Mouse (Mus musculus): ENCODE results near the gene Idh2. TPM values are rescaled to one million over a fixed set of nuclear protein-coding genes. Genes with fewer than 3 reads are reported as not detected.

Gene Idh2
- total and polyA plus RNA-seq, 3 experiments = 121 to 268 (median 181) TPM

DNA sequence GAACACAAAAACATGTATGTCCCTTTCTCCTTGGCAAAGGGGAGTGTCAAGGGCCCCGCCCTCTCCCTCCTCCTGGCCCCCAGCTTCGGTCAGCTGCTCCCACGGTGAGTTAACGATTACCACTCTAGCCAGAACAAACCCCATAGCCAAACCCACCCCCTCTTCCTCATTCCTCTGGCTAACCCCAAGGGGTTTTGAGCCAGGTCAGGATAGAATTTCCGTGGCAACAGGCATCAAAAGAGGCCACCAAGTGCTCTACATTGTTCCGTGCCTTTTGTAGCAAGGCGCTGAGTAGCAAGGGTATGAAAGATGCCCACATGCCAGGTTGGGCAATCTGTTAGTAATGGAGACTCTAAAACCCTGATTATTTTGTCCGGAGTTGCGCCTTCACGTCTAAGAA lies 1.2 kb downstream of the Idh2 start:
- Histone ChIP-seq H3K4me3 (ENCODE audit: control insufficient read depth in 1 of 2, insufficient read depth in 1 of 2, low read depth in 2 of 2, low read length in 2 of 2) (peak overlapping the region; percentile 79 to 82), H3K79me2 (ENCODE audit: control insufficient read depth, insufficient read depth, low read length, poor library complexity) (peaks cover 29% of the 10 kb centered on the region), H3K27me3 (ENCODE audit: control insufficient read depth in 1 of 2, insufficient read depth in 2 of 2, low read length in 2 of 2) (no peaks in the 10 kb centered on the region), H3K27ac (ENCODE audit: control insufficient read depth, low read depth, low read length) (0 out of 2 replicates have a peak overlapping the region, but pooled peaks have one; percentile 1), H3K9ac (ENCODE audit: control insufficient read depth, low read depth, low read length, poor library complexity, severe bottlenecking) (peak overlapping the region; percentile 88), H3K4me1 (ENCODE audit: control insufficient read depth in 1 of 2, insufficient read depth in 2 of 2, low read length in 2 of 2) (peaks cover 0 to 9% of the 10 kb centered on the region in 2 experiments; a peak in 3 of 4 replicates), H3K9me3 (replicated peaks; ENCODE audit: insufficient read depth, low read length) (no peaks in the 10 kb centered on the region), H3K36me3 (ENCODE audit: control insufficient read depth in 1 of 2, insufficient read depth in 2 of 2, low read length in 2 of 2) (peaks cover 0 to 9% of the 10 kb centered on the region in 2 experiments; a peak in 3 of 4 replicates)
- TF ChIP-seq BHLHE40 (IDR thresholded peaks at IDR 0.05; ENCODE audit: borderline replicate concordance, low read depth, low read length) (no peak), MAZ (IDR thresholded peaks at IDR 0.05; ENCODE audit: low read depth, low read length) (0 out of 2 replicates have a peak, but pooled peaks have one; percentile 7), NRF1 (IDR thresholded peaks at IDR 0.05; ENCODE audit: insufficient read depth, low read depth, low read length, poor library complexity, severe bottlenecking) (no peak), KAT2A (conservative IDR thresholded peaks at IDR 0.05; ENCODE audit: low read depth, low read length) (no peak)
- DNase-seq (ENCODE audit: low read depth, low spot score) = peak; percentile 15

DNA sequence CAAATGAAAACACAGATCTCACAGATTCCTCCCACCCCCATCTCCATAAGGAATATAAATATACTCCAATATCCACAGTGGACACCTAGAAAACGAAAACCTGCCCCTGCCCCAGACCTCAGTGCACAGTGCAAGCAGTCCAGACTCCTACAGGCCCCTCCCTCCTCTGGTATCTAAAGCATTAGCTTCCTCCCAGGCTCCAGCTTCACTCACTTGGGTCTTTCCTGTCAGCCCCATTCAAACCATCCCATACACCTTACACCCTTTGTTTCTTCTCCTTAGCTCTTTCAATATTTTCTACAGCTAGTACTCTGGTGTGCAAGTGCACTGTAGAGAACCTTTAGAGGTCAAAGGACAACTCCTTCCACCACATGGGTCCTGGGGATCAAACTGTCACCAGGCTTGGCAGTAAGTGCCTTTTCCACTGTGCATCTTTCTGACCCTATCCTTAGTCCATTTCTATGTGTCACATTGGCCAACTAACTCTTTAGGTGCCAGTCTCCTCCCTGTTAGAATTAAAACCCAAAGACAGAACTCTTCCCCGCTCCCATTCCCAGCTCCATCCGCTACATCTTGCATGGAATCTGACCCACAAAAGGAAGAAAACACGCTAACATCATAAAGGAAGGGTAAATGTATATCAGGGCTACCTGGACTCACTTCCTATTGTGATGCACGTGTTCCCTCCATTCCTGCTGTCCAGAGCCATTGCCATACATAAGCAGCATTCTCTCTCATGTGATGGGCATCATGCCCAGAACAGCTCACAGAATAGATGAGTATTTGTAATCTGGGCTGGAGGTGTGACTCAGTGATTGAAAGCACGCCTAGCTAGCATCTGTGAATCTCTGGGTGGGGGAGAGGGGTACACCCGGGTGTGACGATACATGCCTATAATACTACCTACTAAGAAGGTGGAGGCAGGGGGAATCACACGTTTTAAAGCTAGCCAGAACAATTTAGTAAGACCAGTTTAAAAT lies 3.8 kb downstream of the Idh2 start:
- Histone ChIP-seq H3K4me1 (ENCODE audit: control insufficient read depth in 1 of 2, insufficient read depth in 2 of 2, low read length in 2 of 2) (peaks cover 0 to 9% of the 10 kb centered on the region in 2 experiments; a peak in 3 of 4 replicates), H3K79me2 (ENCODE audit: control insufficient read depth, insufficient read depth, low read length, poor library complexity) (peaks cover 37% of the 10 kb centered on the region), H3K9ac (ENCODE audit: control insufficient read depth, low read depth, low read length, poor library complexity, severe bottlenecking) (no peak overlapping the region), H3K9me3 (replicated peaks; ENCODE audit: insufficient read depth, low read length) (no peaks in the 10 kb centered on the region), H3K36me3 (ENCODE audit: control insufficient read depth in 1 of 2, insufficient read depth in 2 of 2, low read length in 2 of 2) (peaks cover 3 to 9% of the 10 kb centered on the region in 2 experiments; a peak in 3 of 4 replicates), H3K27ac (ENCODE audit: control insufficient read depth, low read depth, low read length) (no peak overlapping the region), H3K4me3 (ENCODE audit: control insufficient read depth in 1 of 2, insufficient read depth in 1 of 2, low read depth in 2 of 2, low read length in 2 of 2) (no peak overlapping the region), H3K27me3 (ENCODE audit: control insufficient read depth in 1 of 2, insufficient read depth in 2 of 2, low read length in 2 of 2) (no peaks in the 10 kb centered on the region)
- no peak for DNase-seq (ENCODE audit: low read depth, low spot score)
- TF ChIP-seq MYB (IDR thresholded peaks at IDR 0.05; ENCODE audit: low read depth, low read length) (no peak), POLR2AphosphoS5 (IDR thresholded peaks at IDR 0.05; ENCODE audit: borderline replicate concordance, low read depth, low read length) (no peak), RAD21 (IDR thresholded peaks at IDR 0.05; ENCODE audit: low read depth, low read length) (no peak), USF2 (IDR thresholded peaks at IDR 0.05; ENCODE audit: borderline replicate concordance in 1 of 2, insufficient read depth in 1 of 2, low read depth in 1 of 2, low read length in 2 of 2) (no peak), BHLHE40 (IDR thresholded peaks at IDR 0.05; ENCODE audit: borderline replicate concordance, low read depth, low read length) (no peak), POLR2AphosphoS2 (IDR thresholded peaks at IDR 0.05; ENCODE audit: low read length) (no peak), KAT2A (conservative IDR thresholded peaks at IDR 0.05; ENCODE audit: low read depth, low read length) (no peak)

- peaks cover 18% of the 10 kb centered on the region for H3K79me2 ChIP-seq (ENCODE audit: control insufficient read depth, insufficient read depth, low read length, poor library complexity)
- H3K9ac ChIP-seq (ENCODE audit: control insufficient read depth, low read depth, low read length, poor library complexity, severe bottlenecking) = no peak overlapping the region
- DNase-seq (ENCODE audit: low read depth, low spot score) = peak; percentile 58
- no peaks in the 10 kb centered on the region for H3K9me3 ChIP-seq (replicated peaks; ENCODE audit: insufficient read depth, low read length)
- peaks cover 0 to 3% of the 10 kb centered on the region in 2 experiments; a peak in 3 of 4 replicates for H3K4me1 ChIP-seq (ENCODE audit: control insufficient read depth in 1 of 2, insufficient read depth in 2 of 2, low read length in 2 of 2)
- no peak overlapping the region for H3K4me3 ChIP-seq (ENCODE audit: control insufficient read depth in 1 of 2, insufficient read depth in 1 of 2, low read depth in 2 of 2, low read length in 2 of 2)
- no peak overlapping the region for H3K27ac ChIP-seq (ENCODE audit: control insufficient read depth, low read depth, low read length)
- H3K27me3 ChIP-seq (ENCODE audit: control insufficient read depth in 1 of 2, insufficient read depth in 2 of 2, low read length in 2 of 2) = no peaks in the 10 kb centered on the region
- peak in 1 of 2 experiments; percentile 26; a peak in 1 of 4 replicates for TF ChIP-seq EP300 (IDR thresholded peaks at IDR 0.05; ENCODE audit: low read depth in 1 of 2, low read length in 2 of 2)
- TF ChIP-seq ZC3H11A (IDR thresholded peaks at IDR 0.05; ENCODE audit: low read depth, low read length) = no peak
- no peak for TF ChIP-seq RCOR1 (IDR thresholded peaks at IDR 0.05; ENCODE audit: low read depth, low read length)
- peak; percentile 39 for TF ChIP-seq TAL1 (IDR thresholded peaks at IDR 0.05; ENCODE audit: low read length)
- peaks cover 3% of the 10 kb centered on the region in 2 experiments; a peak in 3 of 4 replicates for H3K36me3 ChIP-seq (ENCODE audit: control insufficient read depth in 1 of 2, insufficient read depth in 2 of 2, low read length in 2 of 2)
Measured at GRCm38 (mm10) chr7:80106441-80106840, 8.8 kb downstream of the Idh2 start.
